Mouse (Mus musculus) limb, embryonic 15.5 days (tissue): ENCODE data around the gene Hoxb4. TPM values are rescaled to one million over a fixed set of nuclear protein-coding genes. Genes with fewer than 3 reads are reported as not detected.

Experiments used
- ATAC-seq: fragments of 200-750 bp; cut with Nextera tagmentation; 2 replicates; pipeline ENCODE4 v1.8.0; 2017; ENCODE audit warnings: low read depth, moderate TSS enrichment; ENCODE audit not compliant: insufficient number of reproducible peaks, low FRiP score, low TSS enrichment
- H3K27ac ChIP-seq: fragments of 300-500 bp; sonication (generic); 2 replicates; pipeline ENCODE4 v1.5.1; 2015; ENCODE audit warnings: moderate library complexity, mild to moderate bottlenecking, inconsistent platforms
- H3K27me3 ChIP-seq: fragments of 300-500 bp; sonication (generic); 2 replicates; pipeline ENCODE4 v1.6.1; 2015; ENCODE audit warnings: inconsistent platforms
- H3K36me3 ChIP-seq: fragments of 300-500 bp; sonication (generic); 2 replicates; pipeline ENCODE4 v1.6.1; 2015; ENCODE audit warnings: inconsistent platforms
- H3K4me1 ChIP-seq: fragments of 300-500 bp; sonication (generic); 2 replicates; pipeline ENCODE4 v1.6.1; 2015; ENCODE audit warnings: inconsistent platforms
- H3K4me2 ChIP-seq: fragments of 300-500 bp; sonication (generic); 2 replicates; pipeline ENCODE4 v1.6.1; 2015; ENCODE audit warnings: mild to moderate bottlenecking, inconsistent platforms
- H3K4me3 ChIP-seq: fragments of 300-500 bp; sonication (generic); 2 replicates; pipeline ENCODE4 v1.5.1; 2015; ENCODE audit warnings: mild to moderate bottlenecking, inconsistent platforms
- H3K9ac ChIP-seq: fragments of 300-500 bp; sonication (generic); 2 replicates; pipeline ENCODE4 v1.6.1; 2015; ENCODE audit warnings: inconsistent platforms
- H3K9me3 ChIP-seq: fragments of 300-500 bp; sonication (generic); 2 replicates; pipeline ENCODE4 v1.6.1; 2016; ENCODE audit warnings: inconsistent platforms
- WGBS: fragments of 180-500 bp; shearing (Covaris S2); methylation state at CpG from one replicate; pipeline ENCODE4 v1.1.7; 2015; 5-methylcytosine and 5-hydroxymethylcytosine counted together
- polyA plus RNA-seq: library from polyadenylated mRNA; unstranded; fragments of >200 nt; fragmentation: Nextera tagmentation; extraction: Ambion mirVana; gene quantifications from 2 replicates; pipeline ENCODE4 v1.2.1, GENCODE M21; 2015

Gene Hoxb4
- polyA plus RNA-seq, 1 experiment from 2014 or later, result 0.29 TPM

GRCm38 (mm10) chr11:96345220-96345892 lies 27.3 kb downstream of the Hoxb4 start:
- Histone ChIP-seq H3K4me2 (peak overlapping the region; percentile 40), H3K9me3 (no peaks in the 10 kb centered on the region), H3K4me3 (peak overlapping the region; percentile 29), H3K27ac (no peak overlapping the region), H3K4me1 (peaks cover 31% of the 10 kb centered on the region), H3K9ac (no peak overlapping the region), H3K27me3 (peaks cover 92% of the 10 kb centered on the region), H3K36me3 (no peaks in the 10 kb centered on the region)
- 5% methylated on average over 53 of the region's 56 CpGs for WGBS
- ATAC-seq, result no peak

- no peak overlapping the region for H3K27ac ChIP-seq
Measured at GRCm38 (mm10) chr11:96345893-96346806, 28.1 kb downstream of the Hoxb4 start.

GRCm38 (mm10) chr11:96346916-96347520 lies 29.0 kb downstream of the Hoxb4 start:
- H3K27ac ChIP-seq, result no peak overlapping the region
- no peak overlapping the region for H3K9ac ChIP-seq
- ATAC-seq, result no peak
- no peak overlapping the region for H3K4me3 ChIP-seq
- no peaks in the 10 kb centered on the region for H3K36me3 ChIP-seq
- H3K27me3 ChIP-seq, result peaks cover 94% of the 10 kb centered on the region
- H3K4me2 ChIP-seq, result no peak overlapping the region
- H3K4me1 ChIP-seq, result peaks cover 19% of the 10 kb centered on the region
- no peaks in the 10 kb centered on the region for H3K9me3 ChIP-seq
- 48% methylated on average over 5 of the region's 5 CpGs for WGBS

More at GRCm38 (mm10) chr11:96345893-96346806, 28.1 kb downstream of the Hoxb4 start:
- Histone ChIP-seq H3K9me3 (no peaks in the 10 kb centered on the region), H3K9ac (no peak overlapping the region), H3K36me3 (no peaks in the 10 kb centered on the region), H3K4me1 (peaks cover 26% of the 10 kb centered on the region), H3K4me3 (peak overlapping the region; percentile 29), H3K4me2 (peak overlapping the region; percentile 40), H3K27me3 (peaks cover 92% of the 10 kb centered on the region)
- 6% methylated on average over 45 of the region's 45 CpGs for WGBS
- ATAC-seq, result no peak

- Histone ChIP-seq H3K36me3 (no peaks in the 10 kb centered on the region), H3K4me2 (no peak overlapping the region), H3K27me3 (peaks cover 92% of the 10 kb centered on the region), H3K27ac (no peak overlapping the region), H3K4me1 (peaks cover 20% of the 10 kb centered on the region), H3K9ac (no peak overlapping the region), H3K4me3 (no peak overlapping the region), H3K9me3 (no peaks in the 10 kb centered on the region)
- 31% methylated on average over 4 of the region's 4 CpGs for WGBS
- no peak for ATAC-seq
Measured at GRCm38 (mm10) chr11:96347717-96348116, 29.6 kb downstream of the Hoxb4 start.

GRCm38 (mm10) chr11:96348141-96348928 lies 30.3 kb downstream of the Hoxb4 start:
- Histone ChIP-seq H3K27me3 (peaks cover 92% of the 10 kb centered on the region), H3K36me3 (no peaks in the 10 kb centered on the region), H3K27ac (no peak overlapping the region), H3K4me3 (no peak overlapping the region), H3K9me3 (no peaks in the 10 kb centered on the region), H3K9ac (no peak overlapping the region), H3K4me2 (no peak overlapping the region), H3K4me1 (peaks cover 26% of the 10 kb centered on the region)
- no peak for ATAC-seq
- 18% methylated on average over 21 of the region's 21 CpGs for WGBS

- no peaks in the 10 kb centered on the region for H3K9me3 ChIP-seq
- no peak overlapping the region for H3K4me2 ChIP-seq
- peaks cover 89% of the 10 kb centered on the region for H3K27me3 ChIP-seq
- ATAC-seq, result no peak
- H3K36me3 ChIP-seq, result no peaks in the 10 kb centered on the region
- no peak overlapping the region for H3K27ac ChIP-seq
- H3K4me3 ChIP-seq, result no peak overlapping the region
- 18% methylated on average over 3 of the region's 3 CpGs for WGBS
- H3K4me1 ChIP-seq, result peaks cover 27% of the 10 kb centered on the region
- H3K9ac ChIP-seq, result no peak overlapping the region
Measured at GRCm38 (mm10) chr11:96348988-96349387, 30.9 kb downstream of the Hoxb4 start.

GRCm38 (mm10) chr11:96349491-96350340 lies 31.6 kb downstream of the Hoxb4 start:
- no peaks in the 10 kb centered on the region for H3K36me3 ChIP-seq
- whole genome bisulfite sequencing, result 20% methylated on average over 14 of the region's 14 CpGs
- ATAC-seq, result no peak
- H3K27me3 ChIP-seq, result peaks cover 89% of the 10 kb centered on the region
- H3K4me2 ChIP-seq, result no peak overlapping the region
- no peak overlapping the region for H3K4me3 ChIP-seq
- peaks cover 25% of the 10 kb centered on the region for H3K4me1 ChIP-seq
- no peak overlapping the region for H3K9ac ChIP-seq
- H3K9me3 ChIP-seq, result no peaks in the 10 kb centered on the region
- no peak overlapping the region for H3K27ac ChIP-seq

GRCm38 (mm10) chr11:96350341-96350624 lies 32.2 kb downstream of the Hoxb4 start, which contains the start of gene Hoxb2:
Gene Hoxb2 (plus strand): TSS chr11:96350525.
- no peak for ATAC-seq
- Histone ChIP-seq H3K4me3 (no peak within 1 kb of the TSS), H3K4me2 (no peak within 1 kb of the TSS), H3K4me1 (peaks cover 28% of the 10 kb centered on the region), H3K27me3 (peaks cover 88% of the 10 kb centered on the region), H3K27ac (no peak within 1 kb of the TSS), H3K9ac (no peak within 1 kb of the TSS), H3K9me3 (no peaks in the 10 kb centered on the region), H3K36me3 (no peaks in the 10 kb centered on the region)
- 20% methylated on average over 2 of the region's 2 CpGs for WGBS

GRCm38 (mm10) chr11:96350791-96351190 lies 32.7 kb downstream of the Hoxb4 start:
- Histone ChIP-seq H3K36me3 (no peaks in the 10 kb centered on the region), H3K9ac (no peak overlapping the region), H3K27me3 (peaks cover 86% of the 10 kb centered on the region), H3K4me3 (no peak overlapping the region), H3K27ac (no peak overlapping the region), H3K4me2 (no peak overlapping the region), H3K4me1 (peaks cover 23% of the 10 kb centered on the region), H3K9me3 (no peaks in the 10 kb centered on the region)
- no peak for ATAC-seq
- 58% methylated on average over 2 of the region's 2 CpGs for WGBS

GRCm38 (mm10) chr11:96351312-96351711 lies 33.2 kb downstream of the Hoxb4 start:
- H3K9ac ChIP-seq, result no peak overlapping the region
- H3K36me3 ChIP-seq, result no peaks in the 10 kb centered on the region
- no peaks in the 10 kb centered on the region for H3K9me3 ChIP-seq
- H3K27me3 ChIP-seq, result peaks cover 86% of the 10 kb centered on the region
- 0 out of 2 replicates have a peak overlapping the region, but pooled peaks have one; percentile 22 for H3K27ac ChIP-seq
- WGBS, result 11% methylated on average over 11 of the region's 11 CpGs
- H3K4me1 ChIP-seq, result peaks cover 18% of the 10 kb centered on the region
- ATAC-seq, result no peak
- H3K4me2 ChIP-seq, result peak overlapping the region; percentile 45; the same call in 1 of the 2 replicates
- H3K4me3 ChIP-seq, result peak overlapping the region; percentile 38; the same call in 1 of the 2 replicates
